Mouse (Mus musculus) lung, embryonic 15.5 days (tissue): Measurements from ENCODE around the gene Btbd2. TPM values are rescaled to one million over a fixed set of nuclear protein-coding genes. Genes with fewer than 3 reads are reported as not detected.
A peak's percentile ranks its signal among the peaks of the same experiment; 100 is the strongest.

Source experiments
- ATAC-seq: fragments of 200-750 bp; cut with Nextera tagmentation; 2 replicates; pipeline ENCODE4 v1.8.0; 2017; ENCODE audit warnings: moderate number of reproducible peaks, borderline replicate concordance; ENCODE audit not compliant: low FRiP score, low TSS enrichment; ENCODE audit errors: extremely low read depth
- H3K27ac ChIP-seq: fragments of 300-500 bp; sonication (generic); 2 replicates; pipeline ENCODE4 v1.5.1; 2015; ENCODE audit warnings: moderate library complexity, mild to moderate bottlenecking, inconsistent platforms
- H3K27me3 ChIP-seq: fragments of 300-500 bp; sonication (generic); 2 replicates; pipeline ENCODE4 v1.6.1; 2015; ENCODE audit warnings: inconsistent platforms
- H3K36me3 ChIP-seq: fragments of 300-500 bp; sonication (generic); 2 replicates; pipeline ENCODE4 v1.6.1; 2015; ENCODE audit warnings: inconsistent platforms
- H3K4me1 ChIP-seq: fragments of 300-500 bp; sonication (generic); 2 replicates; pipeline ENCODE4 v1.6.1; 2015; ENCODE audit warnings: inconsistent platforms
- H3K4me2 ChIP-seq: fragments of 300-500 bp; sonication (generic); 2 replicates; pipeline ENCODE4 v1.6.1; 2015; ENCODE audit warnings: inconsistent platforms, mild to moderate bottlenecking, moderate library complexity
- H3K4me3 ChIP-seq: fragments of 300-500 bp; sonication (generic); 2 replicates; pipeline ENCODE4 v1.5.1; 2015; ENCODE audit warnings: mild to moderate bottlenecking, inconsistent platforms
- H3K9ac ChIP-seq: fragments of 300-500 bp; sonication (generic); 2 replicates; pipeline ENCODE4 v1.6.1; 2015; ENCODE audit warnings: inconsistent platforms
- H3K9me3 ChIP-seq: fragments of 300-500 bp; sonication (generic); 2 replicates; pipeline ENCODE4 v1.6.1; 2016; ENCODE audit warnings: inconsistent platforms
- WGBS: fragments of 180-500 bp; shearing (Covaris S2); methylation state at CpG from one replicate; pipeline ENCODE4 v1.1.7; 2015; 5-methylcytosine and 5-hydroxymethylcytosine counted together
- polyA plus RNA-seq: library from polyadenylated mRNA; unstranded; fragments of >200 nt; fragmentation: Nextera tagmentation; extraction: Ambion mirVana; gene quantifications from 2 replicates; pipeline ENCODE4 v1.2.1, GENCODE M21; 2015

Gene Btbd2
- polyA plus RNA-seq, 1 experiment from 2014 or later, result 83.0 TPM

GRCm38 (mm10) chr10:80665459-80665858, 8.6 kb upstream of the Btbd2 start:
- Histone ChIP-seq H3K9me3 (no peaks in the 10 kb centered on the region), H3K27me3 (no peaks in the 10 kb centered on the region), H3K27ac (peak overlapping the region; percentile 81), H3K4me3 (no peak overlapping the region), H3K9ac (no peak overlapping the region), H3K36me3 (peaks cover 49% of the 10 kb centered on the region), H3K4me2 (0 out of 2 replicates have a peak overlapping the region, but pooled peaks have one; percentile 13), H3K4me1 (peaks cover 48% of the 10 kb centered on the region)
- 40% methylated on average over 4 of the region's 4 CpGs for WGBS
- ATAC-seq, result no peak

GRCm38 (mm10) chr10:80665016-80665380, 8.1 kb upstream of the Btbd2 start:
- Histone ChIP-seq H3K27ac (peak overlapping the region; percentile 81), H3K9me3 (no peaks in the 10 kb centered on the region), H3K9ac (no peak overlapping the region), H3K36me3 (peaks cover 45% of the 10 kb centered on the region), H3K4me1 (peaks cover 48% of the 10 kb centered on the region), H3K27me3 (no peaks in the 10 kb centered on the region), H3K4me3 (0 out of 2 replicates have a peak overlapping the region, but pooled peaks have one; percentile 0), H3K4me2 (peak overlapping the region; percentile 37)
- WGBS, result 6% methylated on average over 10 of the region's 10 CpGs
- peak; percentile 60; the same call in 1 of the 2 replicates for ATAC-seq

DNA sequence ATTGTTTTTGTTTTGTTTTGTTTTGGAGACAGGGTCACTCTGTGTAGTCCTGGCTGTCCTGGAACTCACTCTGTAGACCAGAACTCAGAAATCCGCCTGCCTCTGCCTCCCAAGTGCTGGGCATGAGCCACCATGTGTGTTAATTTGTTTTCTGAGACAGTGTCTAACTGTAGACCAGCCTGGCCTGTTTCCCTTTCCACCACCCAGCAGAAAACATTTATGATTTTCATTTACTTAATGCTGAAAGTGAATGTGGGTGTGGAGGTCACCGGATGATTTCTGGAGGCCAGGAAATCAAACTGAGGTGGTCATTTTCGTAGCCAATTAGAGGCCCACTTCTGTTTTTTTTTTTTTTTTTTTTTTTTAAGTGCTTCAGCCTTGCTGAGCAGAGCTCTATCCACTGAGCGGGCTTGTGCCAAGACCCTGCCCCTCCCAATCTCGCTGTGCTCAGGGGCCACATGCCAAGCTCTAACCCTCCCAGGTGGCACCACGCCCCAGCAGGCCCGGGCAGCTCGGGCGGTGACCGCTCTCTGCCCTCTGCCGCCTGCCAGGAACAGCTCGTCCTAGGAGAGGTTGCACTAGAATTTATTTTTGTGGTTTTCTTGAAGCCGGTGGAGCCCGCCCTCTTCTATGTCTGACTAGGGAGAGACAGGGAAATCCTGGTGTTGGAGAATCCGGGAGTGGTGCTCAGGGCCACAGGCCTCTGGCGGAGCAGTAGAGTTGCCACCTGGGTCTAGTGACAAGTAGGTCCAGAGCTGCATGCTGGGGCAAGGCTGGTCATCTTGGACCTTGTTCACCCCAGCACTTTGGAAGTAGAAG, 7.5 kb upstream of the Btbd2 start:
- WGBS, result 11% methylated on average over 16 of the region's 16 CpGs
- Histone ChIP-seq H3K9ac (0 out of 2 replicates have a peak overlapping the region, but pooled peaks have one; percentile 17), H3K4me1 (peaks cover 48% of the 10 kb centered on the region)

GRCm38 (mm10) chr10:80663485-80664196, 6.8 kb upstream of the Btbd2 start:
- H3K9ac ChIP-seq, result no peak overlapping the region
- H3K4me2 ChIP-seq, result no peak overlapping the region
- 22% methylated on average over 5 of the region's 5 CpGs for WGBS
- no peaks in the 10 kb centered on the region for H3K27me3 ChIP-seq
- no peaks in the 10 kb centered on the region for H3K9me3 ChIP-seq
- H3K4me1 ChIP-seq, result peaks cover 53% of the 10 kb centered on the region
- H3K36me3 ChIP-seq, result peaks cover 31% of the 10 kb centered on the region
- no peak overlapping the region for H3K4me3 ChIP-seq
- H3K27ac ChIP-seq, result peak overlapping the region; percentile 81
- ATAC-seq, result no peak

More for the DNA sequence above, 7.5 kb upstream of the Btbd2 start:
- peak overlapping the region; percentile 37 for H3K4me2 ChIP-seq
- H3K27ac ChIP-seq, result peak overlapping the region; percentile 81
- peaks cover 39% of the 10 kb centered on the region for H3K36me3 ChIP-seq
- ATAC-seq, result peak; percentile 71
- H3K27me3 ChIP-seq, result no peaks in the 10 kb centered on the region
- H3K9me3 ChIP-seq, result no peaks in the 10 kb centered on the region
- 0 out of 2 replicates have a peak overlapping the region, but pooled peaks have one; percentile 0 for H3K4me3 ChIP-seq

GRCm38 (mm10) chr10:80661149-80661548, 4.3 kb upstream of the Btbd2 start:
- no peak overlapping the region for H3K27ac ChIP-seq
- no peak overlapping the region for H3K4me3 ChIP-seq
- H3K4me1 ChIP-seq, result peaks cover 49% of the 10 kb centered on the region
- no peaks in the 10 kb centered on the region for H3K27me3 ChIP-seq
- H3K9ac ChIP-seq, result no peak overlapping the region; the same call in 1 of the 2 replicates
- H3K9me3 ChIP-seq, result no peaks in the 10 kb centered on the region
- no peak for ATAC-seq
- H3K4me2 ChIP-seq, result no peak overlapping the region
- 31% methylated on average over 5 of the region's 5 CpGs for WGBS
- peaks cover 6% of the 10 kb centered on the region for H3K36me3 ChIP-seq

- Histone ChIP-seq H3K4me2 (peak overlapping the region; percentile 44), H3K4me1 (peaks cover 44% of the 10 kb centered on the region), H3K36me3 (no peaks in the 10 kb centered on the region), H3K4me3 (peak overlapping the region; percentile 25), H3K9ac (no peak overlapping the region), H3K27me3 (no peaks in the 10 kb centered on the region), H3K9me3 (no peaks in the 10 kb centered on the region), H3K27ac (peak overlapping the region; percentile 11; the same call in 1 of the 2 replicates)
- whole genome bisulfite sequencing, result 13% methylated on average over 10 of the region's 10 CpGs
- ATAC-seq, result no peak
Measured at GRCm38 (mm10) chr10:80659213-80659612, 2.3 kb upstream of the Btbd2 start.

GRCm38 (mm10) chr10:80658841-80659202, 2.0 kb upstream of the Btbd2 start:
- Histone ChIP-seq H3K4me2 (peak overlapping the region; percentile 44), H3K27ac (peak overlapping the region; percentile 11; the same call in 1 of the 2 replicates), H3K9me3 (no peaks in the 10 kb centered on the region), H3K4me1 (peaks cover 40% of the 10 kb centered on the region), H3K36me3 (no peaks in the 10 kb centered on the region), H3K9ac (no peak overlapping the region), H3K27me3 (no peaks in the 10 kb centered on the region), H3K4me3 (no peak overlapping the region)
- 57% methylated on average over 4 of the region's 4 CpGs for WGBS
- no peak for ATAC-seq

DNA sequence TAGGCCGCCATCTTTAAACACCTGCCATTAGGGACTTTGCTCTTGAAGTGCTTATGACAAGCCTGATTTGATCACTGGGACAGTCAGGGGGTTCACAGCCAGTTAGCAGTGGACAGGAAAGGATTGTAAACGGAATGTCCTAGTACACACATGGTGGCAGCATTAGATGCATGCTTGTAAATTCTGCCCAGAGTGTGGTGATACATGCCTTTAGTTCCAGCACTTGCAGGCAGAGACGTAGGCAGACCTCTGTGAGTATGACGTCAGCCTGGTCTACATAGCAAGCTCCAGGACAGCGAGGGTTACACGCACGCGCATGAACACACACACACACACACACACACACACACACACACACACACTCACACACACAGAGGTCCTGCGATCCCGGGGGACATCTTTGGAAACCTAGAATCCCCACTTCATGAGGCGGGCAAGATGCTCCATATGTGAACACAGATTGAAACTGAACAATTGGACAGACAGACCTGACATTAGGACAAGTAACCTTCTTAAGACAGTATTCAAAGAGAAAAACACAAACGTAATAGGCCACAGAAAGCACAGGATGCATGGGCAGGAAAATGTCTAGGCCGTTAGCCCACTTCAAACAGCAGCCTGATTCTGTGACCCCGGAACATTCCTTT, 1.4 kb upstream of the Btbd2 start:
- Histone ChIP-seq H3K4me2 (no peak overlapping the region), H3K4me1 (peaks cover 35% of the 10 kb centered on the region), H3K9me3 (no peaks in the 10 kb centered on the region), H3K9ac (no peak overlapping the region), H3K27me3 (no peaks in the 10 kb centered on the region), H3K27ac (0 out of 2 replicates have a peak overlapping the region, but pooled peaks have one; percentile 11), H3K4me3 (no peak overlapping the region), H3K36me3 (no peaks in the 10 kb centered on the region)
- no peak for ATAC-seq
- 83% methylated on average over 14 of the region's 14 CpGs for WGBS

DNA sequence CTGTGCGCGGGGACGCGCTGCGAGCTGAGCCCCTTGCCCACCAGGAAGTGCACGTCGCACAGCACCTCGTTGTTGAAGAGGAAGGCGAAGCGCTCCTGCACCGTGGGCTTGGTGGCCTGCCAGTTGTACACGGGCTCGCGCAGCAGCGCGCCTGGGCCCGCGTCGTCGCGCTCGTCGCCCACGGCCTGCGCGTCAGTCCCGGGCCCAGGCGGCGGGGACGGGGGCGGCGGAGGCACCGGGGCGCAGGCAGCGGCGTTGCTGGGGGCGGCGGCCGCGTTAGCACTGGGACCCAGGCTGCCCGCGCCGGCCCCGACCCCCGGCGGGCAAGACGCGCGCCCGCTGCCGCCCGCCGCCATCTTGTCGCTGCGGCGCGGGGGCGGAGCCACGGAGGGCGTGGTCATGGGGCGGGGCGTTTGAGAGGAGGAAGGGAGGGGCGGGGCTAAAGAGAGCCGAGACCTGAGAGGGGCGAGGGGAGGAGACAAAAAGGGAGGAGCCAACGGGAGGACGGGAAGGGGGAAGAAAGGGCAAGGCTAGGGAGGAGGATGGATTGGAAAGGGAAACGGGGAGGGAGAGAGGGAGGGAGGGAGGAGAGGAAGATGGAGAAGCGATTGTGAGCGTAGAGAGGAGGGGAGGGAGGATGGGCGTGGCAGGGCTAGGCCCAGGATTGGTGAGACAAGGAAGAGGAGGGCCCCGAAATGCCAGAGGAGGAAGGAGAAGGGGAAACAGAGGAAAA, 575 bp downstream of the Btbd2 start:
- H3K4me3 ChIP-seq, result peak overlapping the region; percentile 94
- H3K4me2 ChIP-seq, result peak overlapping the region; percentile 85
- peak overlapping the region; percentile 94 for H3K9ac ChIP-seq
- WGBS, result under 1% methylated on average over 65 of the region's 72 CpGs
- ATAC-seq, result peak; percentile 87
- H3K27ac ChIP-seq, result peak overlapping the region; percentile 95
- peaks cover 29% of the 10 kb centered on the region for H3K4me1 ChIP-seq
- H3K36me3 ChIP-seq, result no peaks in the 10 kb centered on the region
- no peaks in the 10 kb centered on the region for H3K27me3 ChIP-seq
- H3K9me3 ChIP-seq, result no peaks in the 10 kb centered on the region

DNA sequence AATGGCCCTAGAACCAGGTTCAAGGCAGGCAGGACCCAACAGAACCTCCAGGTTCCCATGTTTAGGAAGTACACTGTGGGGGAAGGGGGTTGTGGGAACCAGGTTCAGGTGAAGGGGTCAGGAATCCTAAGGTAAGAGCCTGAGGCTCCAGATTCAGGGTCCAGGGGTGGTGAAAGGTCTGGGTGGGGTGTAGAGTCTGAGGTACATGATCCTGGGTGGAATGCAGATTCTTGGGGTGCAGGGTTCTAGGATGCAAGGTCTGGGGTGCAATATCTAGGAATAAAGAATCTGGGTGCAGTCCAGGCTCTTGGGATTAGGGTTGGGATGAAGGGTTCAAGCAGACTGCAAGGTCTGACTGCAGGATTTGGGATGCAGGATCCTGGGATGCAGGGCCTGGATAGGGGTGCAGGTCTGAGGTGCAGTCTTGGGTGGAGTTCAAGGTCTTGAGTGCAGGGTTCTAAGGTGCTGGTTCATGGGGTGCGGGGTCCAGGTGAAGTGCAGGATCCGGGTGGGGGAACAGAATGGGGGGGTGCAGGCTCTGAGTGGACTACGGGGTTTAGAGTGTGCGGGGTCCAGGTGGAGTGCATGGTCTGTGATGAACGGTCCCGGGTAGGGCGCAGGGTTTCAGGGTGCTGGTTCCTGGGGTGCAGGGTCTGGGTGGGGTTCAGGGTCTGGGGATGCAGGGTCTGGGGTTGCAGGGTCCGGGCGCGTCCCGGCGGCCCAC, 1.3 kb downstream of the Btbd2 start:
- under 1% methylated on average over 12 of the region's 12 CpGs for WGBS
- H3K27me3 ChIP-seq, result no peaks in the 10 kb centered on the region

More for the DNA sequence above, 1.3 kb downstream of the Btbd2 start:
- H3K4me3 ChIP-seq, result peak overlapping the region; percentile 94
- peak overlapping the region; percentile 79 for H3K27ac ChIP-seq
- H3K36me3 ChIP-seq, result no peaks in the 10 kb centered on the region
- H3K9ac ChIP-seq, result peak overlapping the region; percentile 94
- peaks cover 26% of the 10 kb centered on the region for H3K4me1 ChIP-seq
- H3K9me3 ChIP-seq, result no peaks in the 10 kb centered on the region
- peak; percentile 58 for ATAC-seq
- H3K4me2 ChIP-seq, result peak overlapping the region; percentile 85
